8 mouse cellular contexts compared by ENCODE assay signal in the genomic region with DNA sequence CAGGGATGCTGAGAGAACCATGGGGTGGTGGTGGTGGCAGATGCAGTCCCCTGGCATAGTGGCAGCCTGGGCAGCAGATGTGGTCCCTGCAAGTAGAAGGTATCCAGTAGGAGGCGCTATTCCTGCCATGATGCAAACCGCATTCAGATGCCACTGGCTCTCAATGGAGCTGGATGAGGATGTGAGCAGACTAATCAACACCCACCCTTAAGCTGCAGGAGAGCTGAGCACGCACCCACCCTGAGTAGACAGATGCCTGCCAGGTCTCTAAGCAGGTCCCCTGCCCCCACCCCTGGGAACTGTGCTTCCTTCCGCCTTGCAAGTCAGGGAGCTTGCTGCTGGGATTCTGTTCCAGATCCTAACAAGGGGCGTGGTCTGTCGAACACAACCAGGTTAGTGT. TPM values are rescaled to one million over a fixed set of nuclear protein-coding genes. Genes with fewer than 3 reads are reported as not detected.
DNase-seq lines count a peak whose midpoint lies in the region; ATAC-seq and TF ChIP-seq lines count a peak whose summit lies in the region.

No protein-coding gene starts in this region.

- WGBS in forebrain, embryonic 16.5 days: 41% methylated on average over 6 of the region's 6 CpGs
- WGBS in midbrain, embryonic 13.5 days: 57% methylated on average over 6 of the region's 6 CpGs

- no peak overlapping the region for H3K27ac ChIP-seq in left cerebral cortex, adult 2 months
- H3K27ac ChIP-seq in forebrain, embryonic 16.5 days (ENCODE audit: low read length): peak overlapping the region; percentile 62
- peak overlapping the region; percentile 7; the same call in 1 of the 2 replicates for H3K27ac ChIP-seq in midbrain, embryonic 13.5 days

- intact Hi-C loops in left cerebral cortex, adult 2 months (cut with DNase I): no loop called here

- TF ChIP-seq CTCF in left cerebral cortex, adult 2 months (IDR thresholded peaks at IDR 0.05): peak; percentile 38

- H3K4me2 ChIP-seq in forebrain, embryonic 16.5 days (ENCODE audit: low read length): no peak overlapping the region
- H3K4me2 ChIP-seq in midbrain, embryonic 13.5 days (replicated peaks): no peak overlapping the region

- peaks cover 2% of the 10 kb centered on the region; the same call in 1 of the 2 replicates for H3K9me3 ChIP-seq in forebrain, embryonic 16.5 days (ENCODE audit: control insufficient read depth, low read length)
- H3K9me3 ChIP-seq in midbrain, embryonic 13.5 days: peaks cover 5% of the 10 kb centered on the region; the same call in 1 of the 2 replicates

- ATAC-seq in forebrain, embryonic 16.5 days: peak; percentile 49
- ATAC-seq in midbrain, embryonic 13.5 days: peak; percentile 34; the same call in 1 of the 2 replicates

- H3K9ac ChIP-seq in forebrain, embryonic 16.5 days (replicated peaks; ENCODE audit: low read depth, low read length): no peak overlapping the region
- no peak overlapping the region for H3K9ac ChIP-seq in midbrain, embryonic 13.5 days (replicated peaks)

- peaks cover 7% of the 10 kb centered on the region; the same call in 1 of the 2 replicates for H3K4me1 ChIP-seq in forebrain, embryonic 16.5 days (replicated peaks; ENCODE audit: control insufficient read depth, insufficient read depth, low read length)
- H3K4me1 ChIP-seq in midbrain, embryonic 13.5 days (replicated peaks): peaks cover 44% of the 10 kb centered on the region

- H3K27me3 ChIP-seq in forebrain, embryonic 16.5 days (replicated peaks; ENCODE audit: control insufficient read depth, insufficient read depth, low read length): no peaks in the 10 kb centered on the region
- H3K27me3 ChIP-seq in midbrain, embryonic 13.5 days: no peaks in the 10 kb centered on the region

- no peaks in the 10 kb centered on the region for H3K36me3 ChIP-seq in forebrain, embryonic 16.5 days (ENCODE audit: control insufficient read depth, insufficient read depth)
- peaks cover 8% of the 10 kb centered on the region; the same call in 1 of the 2 replicates for H3K36me3 ChIP-seq in midbrain, embryonic 13.5 days

- DNase-seq in left cerebral cortex, adult 2 months (ENCODE audit: extremely low spot score in 1 of 2, low spot score in 2 of 2): no peak
- DNase-seq in left cerebral cortex, adult 18-20 months (ENCODE audit: low spot score in 2 of 2): no peak
- DNase-seq in R1 (ENCODE audit: low read depth, low spot score) (peak; percentile 79), adipocyte (ENCODE audit: low spot score) (no peak)
- DNase-seq in adrenal gland, postnatal 10 days: no peak
- DNase-seq in spleen, postnatal 36 days (ENCODE audit: low spot score in 2 of 2): no peak

- H3K4me3 ChIP-seq in left cerebral cortex, adult 2 months: no peak overlapping the region
- no peak overlapping the region for H3K4me3 ChIP-seq in forebrain, embryonic 16.5 days (replicated peaks; ENCODE audit: low read length)
- H3K4me3 ChIP-seq in midbrain, embryonic 13.5 days (replicated peaks): no peak overlapping the region

RNA-seq across cellular contexts. Expression of gene Shisal1, which starts 53.6 kb away (rescaled TPM):
- total RNA-seq in left cerebral cortex, adult 2 months (2021): 10 to 100 TPM; 40.5 to 48.2 TPM
- total RNA-seq in left cerebral cortex, adult 18-20 months (2021): 10 to 100 TPM; 41.6 to 49.5 TPM
- polyA plus RNA-seq in forebrain, embryonic 16.5 days (2015; fragmentation: Nextera tagmentation; extraction: Ambion mirVana): 8.1 and 13.5 TPM in 2 replicates
- 10.8 and 11.1 TPM in 2 replicates for polyA plus RNA-seq in midbrain, embryonic 13.5 days (2015; fragmentation: Nextera tagmentation; extraction: Ambion mirVana)
- 1 to 10 TPM; 1.8 to 3.2 TPM for total RNA-seq in adrenal gland, postnatal 10 days (2021)

Comparison
In these comparisons a context has a peak if more than half of its experiments do, and no peak if none do; other contexts are left out.
1. RNA of gene Shisal1, which starts 53.6 kb away (total RNA-seq): 41.6 to 49.5 TPM in left cerebral cortex, adult 18-20 months and 40.5 to 48.2 TPM in left cerebral cortex, adult 2 months; 1.8 to 3.2 TPM in adrenal gland, postnatal 10 days; every median in the first group is over 4 times any median in the second.